Comparison of ENCODE assay signal across 7 mouse cellular contexts in genomic region chr17:80206671-80207581, GRCm38 (mm10). TPM values are rescaled to one million over a fixed set of nuclear protein-coding genes. Genes with fewer than 3 reads are reported as not detected.
DNase-seq lines count a peak whose midpoint lies in the region; ATAC-seq lines count a peak whose summit lies in the region.

Gene Srsf7 (minus strand): TSS chr17:80207307.
Gene Ttc39d (plus strand): TSS chr17:80207460.

- peak within 1 kb of the TSS; percentile 71 for H3K4me2 ChIP-seq in intestine, embryonic 15.5 days (replicated peaks)

- WGBS in intestine, embryonic 15.5 days = under 1% methylated on average over 95 of the region's 95 CpGs
- under 1% methylated on average over 89 of the region's 95 CpGs for WGBS in midbrain, embryonic 10.5 days

- H3K27ac ChIP-seq in intestine, embryonic 15.5 days = peak within 1 kb of the TSS; percentile 99
- H3K27ac ChIP-seq in midbrain, embryonic 10.5 days (replicated peaks) = peak within 1 kb of the TSS; percentile 100

- H3K9me3 ChIP-seq in intestine, embryonic 15.5 days = no peaks in the 10 kb centered on the region
- no peaks in the 10 kb centered on the region for H3K9me3 ChIP-seq in midbrain, embryonic 10.5 days (replicated peaks)

- peak within 1 kb of the TSS; percentile 98 for H3K9ac ChIP-seq in intestine, embryonic 15.5 days

- DNase-seq in adrenal gland, adult 2 months = peak; percentile 98
- peak; percentile 98 for DNase-seq in embryo, embryonic 11.5 days (ENCODE audit: low read depth, low spot score)
- DNase-seq in gastrocnemius, postnatal 36 days = peak; percentile 97 to 99
- peak; percentile 97 to 98 for DNase-seq in left cerebral cortex, postnatal 25 days (ENCODE audit: low spot score in 2 of 2)
- DNase-seq in midbrain, embryonic 10.5 days (ENCODE audit: low spot score) = peak; percentile 98
- peak; percentile 99 for DNase-seq in right cerebral cortex, postnatal 4 days

- peaks cover 16% of the 10 kb centered on the region for H3K36me3 ChIP-seq in intestine, embryonic 15.5 days
- H3K36me3 ChIP-seq in midbrain, embryonic 10.5 days = peaks cover 39% of the 10 kb centered on the region

- peak within 1 kb of the TSS; percentile 89 for H3K4me3 ChIP-seq in intestine, embryonic 15.5 days (replicated peaks)
- peak within 1 kb of the TSS; percentile 85 for H3K4me3 ChIP-seq in midbrain, embryonic 10.5 days

- 0 out of 2 replicates have a peak, but pooled peaks cover 7% of the 10 kb centered on the region for H3K4me1 ChIP-seq in intestine, embryonic 15.5 days (replicated peaks)
- peaks cover 17% of the 10 kb centered on the region for H3K4me1 ChIP-seq in midbrain, embryonic 10.5 days

- peak; percentile 94 for ATAC-seq in intestine, embryonic 15.5 days

- no peaks in the 10 kb centered on the region for H3K27me3 ChIP-seq in intestine, embryonic 15.5 days (replicated peaks)
- no peaks in the 10 kb centered on the region for H3K27me3 ChIP-seq in midbrain, embryonic 10.5 days (ENCODE audit: low read depth, poor library complexity, severe bottlenecking)

- intact Hi-C loops in gastrocnemius, postnatal 36 days (cut with DNase I) = no loop called here
- intact Hi-C loops in left cerebral cortex, postnatal 25 days (cut with DNase I) = loop anchor here (2.0 to 5.0 kb wide), 2 partner anchors 18 to 275 kb away; partner anchors contain the start of genes Gemin6 and Sos1

RNA-seq across cellular contexts. Expression of gene Srsf7, which starts in this region (rescaled TPM):
- total RNA-seq in adrenal gland, adult 2 months (2021) = 100 to 1,000 TPM in 1 of 2 experiments, 10 to 100 TPM in 1; 87.8 to 101 TPM
- polyA plus RNA-seq in adrenal gland, adult 2 months (2012; rRNA removed) = 9.7 and 9.8 TPM in 2 replicates
- 10 to 100 TPM; 22.9 to 27.4 TPM for total RNA-seq in gastrocnemius, postnatal 36 days (2021)
- polyA plus RNA-seq in intestine, embryonic 15.5 days (2015; fragmentation: Nextera tagmentation; extraction: Ambion mirVana) = 497 and 569 TPM in 2 replicates
- 100 to 1,000 TPM; 109 to 111 TPM for total RNA-seq in left cerebral cortex, postnatal 25 days (2021)
- polyA plus RNA-seq in midbrain, embryonic 10.5 days (2016; fragmentation: Nextera tagmentation; extraction: Ambion mirVana) = 795 and 858 TPM in 2 replicates

RNA-seq across cellular contexts. Expression of gene Ttc39d, which starts in this region (rescaled TPM):
- total RNA-seq in adrenal gland, adult 2 months (2021) = under 1 TPM in 1 of 2 experiments, not detected in 1; 0.14 TPM
- polyA plus RNA-seq in adrenal gland, adult 2 months (2012; rRNA removed) = not detected in 2 replicates
- total RNA-seq in gastrocnemius, postnatal 36 days (2021) = not detected
- 0.11 and 0.16 TPM in 2 replicates for polyA plus RNA-seq in intestine, embryonic 15.5 days (2015; fragmentation: Nextera tagmentation; extraction: Ambion mirVana)
- under 1 TPM in 1 of 2 experiments, not detected in 1; 0.28 TPM for total RNA-seq in left cerebral cortex, postnatal 25 days (2021)
- polyA plus RNA-seq in midbrain, embryonic 10.5 days (2016; fragmentation: Nextera tagmentation; extraction: Ambion mirVana) = 0.06 and 0.19 TPM in 2 replicates

Comparison
In these comparisons a context has a peak if more than half of its experiments do, and no peak if none do; other contexts are left out.
1. Peak in every context shown above with its lines: DNase-seq, ATAC-seq, H3K4me3 ChIP-seq and H3K27ac ChIP-seq.
2. RNA of gene Srsf7 (polyA plus RNA-seq): 795 to 858 TPM in midbrain, embryonic 10.5 days and 497 to 569 TPM in intestine, embryonic 15.5 days; 9.7 to 9.8 TPM in adrenal gland, adult 2 months; every median in the first group is over 10 times any median in the second.